ENCODE assay signal across 29 mouse cellular contexts in genomic region chr3:148828519-148828918, GRCm38 (mm10).
A peak's percentile ranks its signal among the peaks of the same experiment; 100 is the strongest.
DNase-seq lines count a peak whose midpoint lies in the region; ATAC-seq lines count a peak whose summit lies in the region.
"Had no signal": no experiment of that assay in that cellular context is flagged by ENCODE, and none has a peak within 500 bp of the region (broad histone marks: within the 10 kb centered on the region; RNA-seq: fewer than 3 reads in every experiment).

No protein-coding gene starts in this region.

- no peak overlapping the region for H3K4me3 ChIP-seq in forebrain, embryonic 13.5 days
- H3K4me3 ChIP-seq in forebrain, embryonic 15.5 days, result no peak overlapping the region
- H3K4me3 ChIP-seq in hindbrain, embryonic 16.5 days (ENCODE audit: low read length), result no peak overlapping the region
- no peak overlapping the region for H3K4me3 ChIP-seq in hindbrain, embryonic 10.5 days
- H3K4me3 ChIP-seq: embryonic facial prominence, embryonic 12.5 days; embryonic facial prominence, embryonic 15.5 days; heart, embryonic 12.5 days; heart, embryonic 15.5 days; intestine, embryonic 15.5 days had no signal

- ATAC-seq in forebrain, embryonic 13.5 days, result peak; percentile 65; the same call in 1 of the 2 replicates
- no peak for ATAC-seq in forebrain, embryonic 15.5 days (replicated peaks)
- peak; percentile 57; the same call in 1 of the 2 replicates for ATAC-seq in hindbrain, embryonic 16.5 days
- ATAC-seq: forebrain, postnatal 0 days; intestine, embryonic 15.5 days; Patski had no signal

- WGBS in forebrain, embryonic 13.5 days, result 68% methylated on average over 10 of the region's 10 CpGs
- 56% methylated on average over 10 of the region's 10 CpGs for WGBS in forebrain, embryonic 15.5 days
- 64% methylated on average over 10 of the region's 10 CpGs for WGBS in hindbrain, embryonic 16.5 days
- 94% methylated on average over 10 of the region's 10 CpGs for WGBS in hindbrain, embryonic 10.5 days

- H3K9me3 ChIP-seq in forebrain, embryonic 13.5 days (replicated peaks), result no peaks in the 10 kb centered on the region
- H3K9me3 ChIP-seq in forebrain, embryonic 15.5 days, result no peaks in the 10 kb centered on the region
- no peaks in the 10 kb centered on the region for H3K9me3 ChIP-seq in hindbrain, embryonic 16.5 days (ENCODE audit: control insufficient read depth, low read length)
- H3K9me3 ChIP-seq in hindbrain, embryonic 10.5 days, result no peaks in the 10 kb centered on the region
- H3K9me3 ChIP-seq: embryonic facial prominence, embryonic 12.5 days; embryonic facial prominence, embryonic 15.5 days; heart, embryonic 12.5 days; heart, embryonic 15.5 days; intestine, embryonic 15.5 days had no signal

- peaks cover 41% of the 10 kb centered on the region for H3K36me3 ChIP-seq in forebrain, embryonic 13.5 days (ENCODE audit: poor library complexity, severe bottlenecking)
- H3K36me3 ChIP-seq in forebrain, embryonic 15.5 days, result peaks cover 28% of the 10 kb centered on the region
- peaks cover 11% of the 10 kb centered on the region for H3K36me3 ChIP-seq in hindbrain, embryonic 16.5 days (ENCODE audit: control insufficient read depth, insufficient read depth, low read length)
- peaks cover 90% of the 10 kb centered on the region for H3K36me3 ChIP-seq in hindbrain, embryonic 10.5 days
- H3K36me3 ChIP-seq: G1E had no signal

- no peak overlapping the region for H3K4me2 ChIP-seq in forebrain, embryonic 13.5 days
- no peak overlapping the region for H3K4me2 ChIP-seq in forebrain, embryonic 15.5 days (replicated peaks)
- H3K4me2 ChIP-seq in hindbrain, embryonic 16.5 days (ENCODE audit: low read length), result no peak overlapping the region
- H3K4me2 ChIP-seq: embryonic facial prominence, embryonic 12.5 days; embryonic facial prominence, embryonic 15.5 days; heart, embryonic 12.5 days; heart, embryonic 15.5 days; hindbrain, embryonic 14.5 days; intestine, embryonic 15.5 days had no signal

- DNase-seq in hindbrain, embryonic 10.5 days (ENCODE audit: low spot score), result no peak
- DNase-seq in retina, postnatal 1 day, result peak; percentile 29
- no peak for DNase-seq in retina, embryonic 14.5 days (ENCODE audit: low spot score)
- DNase-seq in left cerebral cortex, adult 18-20 months (ENCODE audit: low spot score in 2 of 2), result no peak
- DNase-seq: adrenal gland, postnatal 10 days; adrenal gland, postnatal 36 days; B cell, adult 2 months; cerebellum, adult 11 months; cerebellum, adult 2 months; cerebellum, adult 9-11 months; cerebellum, postnatal 25 days; forebrain, postnatal 0 days; gastrocnemius, postnatal 25 days; heart, adult 18-20 months; heart, postnatal 10 days; heart, postnatal 36 days; kidney, adult 11 months had no signal

- H3K27ac ChIP-seq in forebrain, embryonic 13.5 days, result no peak overlapping the region; the same call in 1 of the 2 replicates
- H3K27ac ChIP-seq in forebrain, embryonic 15.5 days (replicated peaks), result no peak overlapping the region
- no peak overlapping the region for H3K27ac ChIP-seq in hindbrain, embryonic 16.5 days (ENCODE audit: low read depth, low read length)
- H3K27ac ChIP-seq in hindbrain, embryonic 10.5 days, result no peak overlapping the region
- H3K27ac ChIP-seq: embryonic facial prominence, embryonic 12.5 days; embryonic facial prominence, embryonic 15.5 days; heart, embryonic 15.5 days; intestine, embryonic 15.5 days had no signal

- 0 out of 2 replicates have a peak, but pooled peaks cover 5% of the 10 kb centered on the region for H3K4me1 ChIP-seq in forebrain, embryonic 13.5 days
- H3K4me1 ChIP-seq in forebrain, embryonic 15.5 days, result no peaks in the 10 kb centered on the region
- no peaks in the 10 kb centered on the region for H3K4me1 ChIP-seq in hindbrain, embryonic 16.5 days (ENCODE audit: control insufficient read depth, insufficient read depth, low read depth, low read length)
- no peaks in the 10 kb centered on the region for H3K4me1 ChIP-seq in hindbrain, embryonic 10.5 days (replicated peaks)
- H3K4me1 ChIP-seq: embryonic facial prominence, embryonic 12.5 days; embryonic facial prominence, embryonic 15.5 days; intestine, embryonic 15.5 days had no signal

- no peaks in the 10 kb centered on the region for H3K27me3 ChIP-seq in forebrain, embryonic 13.5 days
- no peaks in the 10 kb centered on the region for H3K27me3 ChIP-seq in forebrain, embryonic 15.5 days
- H3K27me3 ChIP-seq in hindbrain, embryonic 16.5 days (replicated peaks; ENCODE audit: control insufficient read depth, insufficient read depth, low read length), result no peaks in the 10 kb centered on the region
- no peaks in the 10 kb centered on the region for H3K27me3 ChIP-seq in hindbrain, embryonic 10.5 days (ENCODE audit: insufficient read depth, poor library complexity, severe bottlenecking)
- H3K27me3 ChIP-seq: CH12.LX; embryonic facial prominence, embryonic 12.5 days; embryonic facial prominence, embryonic 15.5 days; heart, embryonic 12.5 days; heart, embryonic 15.5 days; intestine, embryonic 15.5 days; Patski had no signal

- H3K9ac ChIP-seq in forebrain, embryonic 13.5 days, result no peak overlapping the region
- H3K9ac ChIP-seq in forebrain, embryonic 15.5 days (replicated peaks), result no peak overlapping the region
- H3K9ac ChIP-seq in hindbrain, embryonic 16.5 days (ENCODE audit: low read depth, low read length), result no peak overlapping the region
- H3K9ac ChIP-seq: embryonic facial prominence, embryonic 12.5 days; embryonic facial prominence, embryonic 15.5 days; forebrain, postnatal 0 days; heart, embryonic 12.5 days; heart, embryonic 15.5 days; hindbrain, embryonic 14.5 days; intestine, embryonic 15.5 days had no signal
